Mouse (Mus musculus) layer of hippocampus, adult 11-12 months (tissue): ENCODE measurements around the gene Zbtb1.
A peak's percentile ranks its signal among the peaks of the same experiment; 100 is the strongest.

Experiments used
- DNase-seq: peaks from one replicate; pipeline ENCODE4 v3.0.0; 2022; ENCODE audit warnings: low spot score

The Zbtb1 gene

GRCm38 (mm10) chr12:76369978-76370830, at the start of gene Zbtb1:
Zbtb1 (plus strand) TSS chr12:76370266.
- peak; percentile 82 for DNase-seq

- DNase-seq: peak; percentile 59
Observed at GRCm38 (mm10) chr12:76324679-76325431, 45.2 kb upstream of the Zbtb1 start, which contains the start of gene Akap5. Akap5 (plus strand) TSS chr12:76324891.

DNA sequence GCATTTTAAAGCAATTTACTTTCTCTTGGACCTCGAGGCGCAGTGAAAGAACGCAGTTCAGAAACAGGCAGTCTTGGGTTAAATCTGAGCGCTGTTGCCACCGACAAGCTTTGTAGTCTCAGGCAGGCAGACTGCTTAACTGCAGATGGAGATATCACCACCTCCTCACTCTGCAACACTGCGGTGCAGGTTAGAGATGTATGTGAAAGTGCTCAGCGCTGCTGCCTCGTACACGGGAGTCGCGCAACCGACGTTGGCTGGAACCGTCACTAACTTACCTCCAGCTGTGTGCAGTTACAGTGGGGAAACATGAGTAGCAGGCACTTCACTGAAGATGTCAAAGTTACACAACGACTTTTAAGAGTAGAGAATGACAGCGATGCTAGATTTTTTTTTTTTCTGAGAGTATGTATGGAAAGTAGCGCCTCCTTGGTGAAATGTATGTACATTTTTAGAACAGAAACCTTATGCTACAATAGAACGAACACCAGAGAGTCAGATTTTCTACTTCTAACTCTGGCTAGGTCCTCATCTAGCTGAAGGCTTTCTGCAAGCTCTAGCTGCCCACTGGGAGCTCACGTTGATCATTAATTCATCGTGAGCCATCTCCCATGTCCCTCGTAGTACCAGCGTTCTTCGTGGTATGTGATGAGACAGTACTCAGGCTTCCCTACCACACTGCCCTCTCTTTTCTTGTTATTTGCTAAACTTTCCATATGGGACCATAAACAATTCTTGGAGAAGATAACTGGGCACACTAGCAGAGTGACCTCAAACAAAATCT, 43.4 kb upstream of the Zbtb1 start:
- no peak for DNase-seq

DNA sequence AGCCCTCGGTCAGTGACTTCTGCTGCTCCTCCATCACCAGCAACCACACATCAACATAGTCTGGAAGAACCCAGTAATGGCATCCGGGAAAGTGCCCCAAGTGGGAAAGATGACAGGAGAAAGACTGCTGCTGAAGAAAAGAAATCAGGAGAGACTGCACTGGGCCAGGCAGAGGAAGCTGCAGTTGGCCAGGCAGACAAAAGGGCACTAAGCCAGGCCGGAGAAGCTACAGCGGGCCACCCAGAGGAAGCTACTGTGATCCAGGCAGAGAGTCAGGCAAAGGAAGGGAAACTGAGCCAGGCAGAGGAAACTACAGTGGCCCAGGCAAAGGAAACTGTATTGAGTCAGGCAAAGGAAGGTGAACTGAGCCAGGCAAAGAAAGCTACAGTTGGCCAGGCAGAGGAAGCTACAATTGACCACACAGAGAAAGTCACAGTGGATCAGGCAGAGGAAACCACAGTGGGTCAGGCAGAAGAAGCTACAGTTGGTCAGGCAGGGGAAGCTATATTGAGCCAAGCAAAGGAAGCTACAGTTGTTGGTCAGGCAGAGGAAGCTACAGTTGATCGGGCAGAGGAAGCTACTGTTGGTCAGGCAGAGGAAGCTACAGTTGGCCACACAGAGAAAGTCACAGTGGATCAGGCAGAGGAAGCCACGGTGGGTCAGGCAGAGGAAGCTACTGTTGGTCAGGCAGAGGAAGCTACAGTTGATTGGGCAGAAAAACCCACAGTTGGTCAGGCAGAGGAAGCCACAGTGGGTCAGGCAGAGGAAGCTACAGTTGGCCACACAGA, 41.3 kb upstream of the Zbtb1 start:
- no peak for DNase-seq

- DNase-seq: no peak
Observed at GRCm38 (mm10) chr12:76333688-76334087, 36.4 kb upstream of the Zbtb1 start.

GRCm38 (mm10) chr12:76335641-76336040, 34.4 kb upstream of the Zbtb1 start:
- no peak for DNase-seq

GRCm38 (mm10) chr12:76336111-76336965, 33.7 kb upstream of the Zbtb1 start:
- DNase-seq: no peak

DNA sequence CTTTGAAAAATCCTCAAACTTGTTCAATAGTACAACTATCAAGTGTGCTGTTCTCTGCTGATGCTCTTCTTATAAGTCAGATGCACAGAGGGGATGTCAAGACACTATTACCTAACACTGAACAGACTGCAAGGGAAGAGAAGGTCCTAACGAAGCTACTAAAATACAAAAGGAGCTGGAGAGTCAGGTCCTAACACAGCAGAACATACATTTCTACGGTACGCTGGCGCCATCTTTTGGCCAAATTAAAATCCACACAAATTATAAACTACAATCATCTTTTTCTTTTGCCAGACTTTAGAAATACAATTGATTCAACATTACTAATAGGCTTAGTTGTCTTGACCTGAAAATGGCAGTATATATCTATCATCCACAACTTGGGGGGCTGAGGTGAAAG, 29.0 kb upstream of the Zbtb1 start:
- peak; percentile 84 for DNase-seq

DNA sequence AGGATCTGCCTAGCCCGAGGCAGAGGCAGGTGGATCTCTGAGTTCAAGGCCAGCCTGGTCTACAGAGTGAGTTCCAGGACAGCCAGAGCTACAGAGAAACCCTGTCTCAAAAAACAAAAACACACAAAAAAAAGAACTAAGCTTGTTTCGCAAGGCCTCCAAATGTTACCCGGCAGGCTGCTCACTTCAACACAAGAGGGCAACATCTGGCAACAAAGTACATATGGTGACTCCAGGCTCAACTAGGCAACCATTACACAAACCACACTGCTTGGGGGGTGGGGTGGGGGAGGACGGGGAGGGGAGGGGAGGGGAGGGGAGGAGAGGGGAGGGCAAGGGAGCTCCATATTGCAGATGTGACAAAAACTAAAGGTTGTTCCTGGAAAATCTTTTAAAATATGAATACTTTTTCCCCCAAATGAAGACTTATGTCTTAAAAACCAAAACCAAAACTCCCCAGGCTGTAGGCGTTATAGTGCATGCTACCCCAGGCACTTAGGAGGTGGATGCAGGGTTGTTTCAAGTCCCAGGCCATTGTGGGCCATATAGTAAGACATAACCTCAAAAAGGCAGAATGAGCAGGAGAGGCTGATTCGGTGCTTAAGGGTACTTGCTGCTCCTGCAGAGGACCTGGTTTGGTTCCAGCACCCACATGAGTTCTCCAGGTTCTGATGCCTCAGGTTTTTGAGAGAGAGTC, 24.2 kb upstream of the Zbtb1 start:
- DNase-seq: no peak

- no peak for DNase-seq
Observed at GRCm38 (mm10) chr12:76349680-76350220, 20.3 kb upstream of the Zbtb1 start.

DNA sequence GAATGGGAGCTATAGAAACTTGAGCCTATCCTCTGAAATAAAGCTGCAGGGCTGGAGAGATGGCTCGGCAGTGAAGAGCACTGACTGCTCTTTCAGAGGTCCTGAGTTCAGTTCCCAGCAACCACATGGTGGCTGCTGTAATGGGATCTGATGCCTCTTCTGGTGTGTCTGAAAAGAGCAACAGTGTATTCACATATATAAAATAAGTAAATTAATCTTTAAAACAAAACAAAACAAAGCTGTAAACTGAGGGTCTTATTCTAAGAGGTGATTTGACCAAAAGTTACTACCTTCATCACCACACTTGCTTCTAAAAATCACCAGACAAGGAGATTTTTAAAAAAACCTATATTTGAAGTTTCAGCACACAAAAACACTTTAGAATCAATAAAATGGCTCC, 9.2 kb upstream of the Zbtb1 start:
- no peak for DNase-seq

- no peak for DNase-seq
Observed at GRCm38 (mm10) chr12:76361405-76362302, 8.4 kb upstream of the Zbtb1 start.

- no peak for DNase-seq
Observed at GRCm38 (mm10) chr12:76362303-76362676, 7.8 kb upstream of the Zbtb1 start.

DNA sequence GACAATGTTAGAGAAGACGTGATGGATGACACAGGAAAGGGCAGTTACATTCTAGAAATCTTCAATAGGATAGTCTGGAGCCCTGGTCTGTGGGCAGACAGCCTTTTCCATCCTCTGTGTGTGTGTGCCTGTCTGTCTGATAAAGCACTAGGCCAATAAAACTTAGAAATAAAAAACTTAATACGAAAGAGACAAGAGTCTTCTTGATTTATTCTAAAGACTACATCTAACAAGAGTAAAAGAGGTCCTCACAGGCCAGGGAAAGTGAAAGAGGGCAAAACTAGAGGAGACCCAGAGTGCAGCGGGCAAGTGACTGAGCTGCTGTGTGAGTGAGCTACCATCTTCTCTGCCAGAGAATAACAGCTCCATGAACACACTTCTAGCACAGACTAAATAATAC, 3.8 kb upstream of the Zbtb1 start:
- no peak for DNase-seq

DNA sequence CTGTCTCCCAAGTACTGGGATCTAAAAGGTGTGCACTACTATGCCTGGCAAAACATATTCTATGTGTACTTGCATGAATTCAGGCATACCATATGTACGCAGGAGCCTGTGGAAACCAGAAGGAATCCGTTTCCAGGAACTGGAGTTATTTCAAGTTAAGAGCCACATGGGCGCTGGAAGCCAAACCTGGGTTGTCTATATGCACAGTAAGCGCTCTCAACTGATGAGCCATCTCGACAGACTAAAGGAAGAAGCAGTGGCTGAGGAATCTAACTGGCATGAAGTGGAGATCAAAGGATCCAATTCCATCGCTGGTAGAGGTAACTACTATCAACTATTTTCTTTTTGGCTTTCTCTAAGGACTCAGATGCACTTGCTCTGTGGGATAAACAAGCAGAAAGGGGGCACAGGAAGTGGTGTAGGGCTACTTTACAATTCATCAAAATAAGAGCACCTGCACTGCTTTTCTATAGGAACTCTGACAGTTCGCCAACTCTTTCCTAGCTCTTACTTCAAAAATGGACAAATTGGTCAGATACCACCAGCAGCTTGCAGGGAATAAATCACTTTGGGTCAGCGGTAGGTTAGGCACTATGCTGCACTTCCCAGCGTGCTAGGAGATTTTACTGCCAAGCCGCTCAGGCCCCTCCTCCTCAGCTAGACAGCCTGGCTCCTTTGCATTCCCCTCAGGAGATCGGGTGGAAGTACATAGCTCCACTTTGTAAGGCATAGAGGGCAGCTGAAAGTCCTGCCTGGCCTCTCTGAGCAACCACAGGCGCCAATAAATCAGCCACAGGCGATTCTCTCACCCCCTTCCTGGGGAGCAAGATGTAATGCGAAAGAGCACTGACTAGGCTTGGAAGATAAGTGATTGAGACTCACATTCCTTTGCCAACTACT, 2.7 kb upstream of the Zbtb1 start:
- DNase-seq: no peak

- DNase-seq: no peak
Observed at GRCm38 (mm10) chr12:76368201-76368789, 1.8 kb upstream of the Zbtb1 start.

DNA sequence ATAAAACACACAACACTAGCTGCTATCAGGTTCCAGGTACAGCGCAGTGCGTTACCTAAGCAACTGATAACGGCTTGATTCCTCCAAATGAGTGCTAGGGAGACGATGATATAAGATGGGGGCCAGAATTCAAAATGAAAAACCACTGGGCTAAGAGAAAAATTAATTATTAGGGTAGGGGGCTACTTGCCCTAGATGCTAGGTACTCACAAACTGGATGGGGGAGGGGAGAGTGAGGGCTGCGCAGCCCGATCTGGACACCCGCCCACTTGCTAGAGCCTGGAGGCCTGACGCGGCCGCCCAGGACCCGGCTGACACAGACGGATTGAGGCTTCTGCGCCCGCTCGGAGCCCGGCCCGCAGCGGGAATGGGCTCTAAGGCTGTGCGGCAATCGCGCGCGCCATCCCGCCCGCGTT, 1.3 kb upstream of the Zbtb1 start:
- no peak for DNase-seq
